ENCODE assay signal across 13 mouse cellular contexts in genomic region chr3:31082838-31083506, GRCm38 (mm10). TPM values are rescaled to one million over a fixed set of nuclear protein-coding genes. Genes with fewer than 3 reads are reported as not detected.
DNase-seq lines count a peak whose midpoint lies in the region; ATAC-seq and TF ChIP-seq lines count a peak whose summit lies in the region.
"Had no signal": no experiment of that assay in that cellular context is flagged by ENCODE, and none has a peak within 500 bp of the region (broad histone marks: within the 10 kb centered on the region; RNA-seq: fewer than 3 reads in every experiment).

No protein-coding gene starts in this region.

- H3K27ac ChIP-seq in hindbrain, embryonic 13.5 days: no peak overlapping the region
- no peak overlapping the region for H3K27ac ChIP-seq in hindbrain, postnatal 0 days
- H3K27ac ChIP-seq in CH12.LX (ENCODE audit: insufficient read depth, low read depth): no peak overlapping the region
- no peak overlapping the region for H3K27ac ChIP-seq in midbrain, embryonic 16.5 days (ENCODE audit: low read length)
- H3K27ac ChIP-seq: liver, embryonic 12.5 days had no signal

- dilution Hi-C loops in CH12.LX (cut with MboI; ENCODE audit: extremely low pct_ligation_motif_present, extremely low pct_unique_long_range_greater_than_20kb, low sequenced_read_pairs): no loop called here

- WGBS in hindbrain, embryonic 13.5 days: 95% methylated on average over 12 of the region's 13 CpGs
- 88% methylated on average over 11 of the region's 13 CpGs for WGBS in hindbrain, postnatal 0 days
- 89% methylated on average over 12 of the region's 13 CpGs for WGBS in midbrain, embryonic 16.5 days

- TF ChIP-seq POLR2A in CH12.LX (IDR thresholded peaks at IDR 0.05; ENCODE audit: low read depth, low read length): no peak

- H3K79me2 ChIP-seq in CH12.LX (replicated peaks; ENCODE audit: control insufficient read depth, extremely low read depth, insufficient read depth, poor library complexity, severe bottlenecking): no peaks in the 10 kb centered on the region

- H3K4me2 ChIP-seq in hindbrain, embryonic 13.5 days: no peak overlapping the region
- H3K4me2 ChIP-seq in hindbrain, postnatal 0 days (ENCODE audit: low read depth, low read length): no peak overlapping the region
- H3K4me2 ChIP-seq in CH12.LX (ENCODE audit: insufficient read depth, low read depth, poor library complexity, severe bottlenecking): 0 out of 2 replicates have a peak overlapping the region, but pooled peaks have one; percentile 75
- H3K4me2 ChIP-seq in midbrain, embryonic 16.5 days (ENCODE audit: low read length): no peak overlapping the region

- no peaks in the 10 kb centered on the region for H3K36me3 ChIP-seq in hindbrain, embryonic 13.5 days
- H3K36me3 ChIP-seq in hindbrain, postnatal 0 days (ENCODE audit: insufficient read depth, low read length): no peaks in the 10 kb centered on the region
- no peaks in the 10 kb centered on the region for H3K36me3 ChIP-seq in CH12.LX (replicated peaks in 1 of 2; ENCODE audit: control insufficient read depth in 1 of 2, insufficient read depth in 1 of 2, low read length in 1 of 2)
- no peaks in the 10 kb centered on the region for H3K36me3 ChIP-seq in midbrain, embryonic 16.5 days (ENCODE audit: control insufficient read depth, insufficient read depth, low read length)
- H3K36me3 ChIP-seq: liver, embryonic 12.5 days had no signal

- no peaks in the 10 kb centered on the region for H3K27me3 ChIP-seq in hindbrain, embryonic 13.5 days
- H3K27me3 ChIP-seq in hindbrain, postnatal 0 days (ENCODE audit: insufficient read depth, low read length): no peaks in the 10 kb centered on the region
- H3K27me3 ChIP-seq in CH12.LX (replicated peaks): peaks cover 2% of the 10 kb centered on the region
- H3K27me3 ChIP-seq in midbrain, embryonic 16.5 days (ENCODE audit: control insufficient read depth, insufficient read depth, low read depth, low read length): no peaks in the 10 kb centered on the region

- no peak for DNase-seq in hindbrain, postnatal 0 days (ENCODE audit: low spot score)
- no peak for DNase-seq in CH12.LX (ENCODE audit: extremely low read depth)
- peak; percentile 68 for DNase-seq in thymus, postnatal 25 days
- DNase-seq in layer of hippocampus, adult 18-20 months (ENCODE audit: low spot score in 2 of 2): no peak
- DNase-seq in B cell, adult 2 months: no peak
- DNase-seq: adrenal gland, adult 8-10 months; cerebellum, adult 8-10 months; gastrocnemius, postnatal 14 days; right cerebral cortex, postnatal 25 days had no signal

- in situ Hi-C loops in CH12.LX (cut with MboI; ENCODE audit: low pct_ligation_motif_present, low pct_unique_long_range_greater_than_20kb, low sequenced_read_pairs): no loop called here

- no peak for TF ChIP-seq EP300 in CH12.LX (IDR thresholded peaks at IDR 0.05; ENCODE audit: low read length)

- TF ChIP-seq CTCF in hindbrain, postnatal 0 days (IDR thresholded peaks at IDR 0.05; ENCODE audit: low read depth): no peak
- TF ChIP-seq CTCF in CH12.LX (conservative IDR thresholded peaks at IDR 0.05 in 1 of 2, IDR thresholded peaks at IDR 0.05 in 1 of 2; ENCODE audit: low read depth in 2 of 2, low read length in 2 of 2): no peak

- H3K4me1 ChIP-seq in hindbrain, embryonic 13.5 days (replicated peaks): peaks cover 9% of the 10 kb centered on the region; the same call in 1 of the 2 replicates
- H3K4me1 ChIP-seq in hindbrain, postnatal 0 days (ENCODE audit: insufficient read depth, low read length): peaks cover 8% of the 10 kb centered on the region; the same call in 1 of the 2 replicates
- H3K4me1 ChIP-seq in CH12.LX (ENCODE audit: control insufficient read depth in 1 of 2, insufficient read depth in 2 of 2): peaks cover 14 to 53% of the 10 kb centered on the region in 2 experiments
- H3K4me1 ChIP-seq in midbrain, embryonic 16.5 days (ENCODE audit: control insufficient read depth, insufficient read depth, low read length): peaks cover 4% of the 10 kb centered on the region; the same call in 1 of the 2 replicates

- no peak overlapping the region for H3K4me3 ChIP-seq in hindbrain, embryonic 13.5 days
- no peak overlapping the region for H3K4me3 ChIP-seq in hindbrain, postnatal 0 days (ENCODE audit: low read length)
- H3K4me3 ChIP-seq in CH12.LX (replicated peaks in 1 of 3; ENCODE audit: low read depth in 2 of 3, low read length in 2 of 3, poor library complexity in 1 of 3): no peak overlapping the region
- no peak overlapping the region for H3K4me3 ChIP-seq in midbrain, embryonic 16.5 days (ENCODE audit: low read depth, low read length)
- H3K4me3 ChIP-seq: liver, embryonic 12.5 days had no signal

- H3K9me3 ChIP-seq in hindbrain, embryonic 13.5 days: no peaks in the 10 kb centered on the region
- H3K9me3 ChIP-seq in hindbrain, postnatal 0 days (ENCODE audit: low read length): no peaks in the 10 kb centered on the region
- H3K9me3 ChIP-seq in CH12.LX (replicated peaks; ENCODE audit: low read length): no peaks in the 10 kb centered on the region
- H3K9me3 ChIP-seq in midbrain, embryonic 16.5 days (replicated peaks; ENCODE audit: control insufficient read depth, low read length, poor library complexity, severe bottlenecking): no peaks in the 10 kb centered on the region
- H3K9me3 ChIP-seq: liver, embryonic 12.5 days had no signal

- TF ChIP-seq RAD21 in CH12.LX (IDR thresholded peaks at IDR 0.05; ENCODE audit: low read depth, low read length): no peak

- ATAC-seq in hindbrain, embryonic 13.5 days (ENCODE audit: low FRiP score): 0 out of 2 replicates have a peak, but pooled peaks have one; percentile 9
- no peak for ATAC-seq in hindbrain, postnatal 0 days
- peak; percentile 64 for ATAC-seq in inflammation-experienced regulatory T-cells, adult 6 months
- ATAC-seq in midbrain, embryonic 16.5 days: no peak
- ATAC-seq: liver, embryonic 12.5 days had no signal

- H3K9ac ChIP-seq in hindbrain, embryonic 13.5 days: no peak overlapping the region
- no peak overlapping the region for H3K9ac ChIP-seq in hindbrain, postnatal 0 days (replicated peaks; ENCODE audit: low read length)
- no peak overlapping the region for H3K9ac ChIP-seq in CH12.LX (ENCODE audit: insufficient read depth, low read depth)
- H3K9ac ChIP-seq in midbrain, embryonic 16.5 days (ENCODE audit: low read depth, low read length): no peak overlapping the region
- H3K9ac ChIP-seq: liver, embryonic 12.5 days had no signal

TF ChIP-seq in CH12.LX, 34 proteins besides CTCF, POLR2A, EP300 and RAD21:
- TF ChIP-seq RCOR1 (conservative IDR thresholded peaks at IDR 0.05; ENCODE audit: low read depth, low read length): 0 out of 2 replicates have a peak, but pooled peaks have one; percentile 25
- TF ChIP-seq POLR2AphosphoS2 (IDR thresholded peaks at IDR 0.05; ENCODE audit: low read depth, low read length): no peak
- TF ChIP-seq MYC (IDR thresholded peaks at IDR 0.05; ENCODE audit: low read depth, low read length): no peak
- TF ChIP-seq UBTF (IDR thresholded peaks at IDR 0.05; ENCODE audit: low read depth, low read length): no peak
- no peak for TF ChIP-seq HCFC1 (IDR thresholded peaks at IDR 0.05; ENCODE audit: low read depth, low read length)
- no peak for TF ChIP-seq NELFE (IDR thresholded peaks at IDR 0.05; ENCODE audit: low read depth, low read length)
- TF ChIP-seq ZMIZ1 (IDR thresholded peaks at IDR 0.05; ENCODE audit: low read depth, low read length): no peak
- no peak for TF ChIP-seq ELF1 (IDR thresholded peaks at IDR 0.05; ENCODE audit: low read depth, low read length)
- 0 out of 2 replicates have a peak, but pooled peaks have one; percentile 17 for TF ChIP-seq CHD2 (IDR thresholded peaks at IDR 0.05; ENCODE audit: low read length)
- no peak for TF ChIP-seq MAFK (IDR thresholded peaks at IDR 0.05; ENCODE audit: insufficient replicate concordance, low read length)
- TF ChIP-seq ZNF384 (IDR thresholded peaks at IDR 0.05; ENCODE audit: low read depth, low read length): peak; percentile 45; the same call in 1 of the 2 replicates
- no peak for TF ChIP-seq MXI1 (IDR thresholded peaks at IDR 0.05; ENCODE audit: low read depth, low read length)
- no peak for TF ChIP-seq SMC3 (IDR thresholded peaks at IDR 0.05; ENCODE audit: low read depth, low read length)
- TF ChIP-seq SIN3A (IDR thresholded peaks at IDR 0.05; ENCODE audit: low read length): no peak
- TF ChIP-seq KAT2A (IDR thresholded peaks at IDR 0.05; ENCODE audit: insufficient replicate concordance, low read length): no peak

RNA-seq across cellular contexts. Expression of gene Skil, which starts 11.9 kb away (rescaled TPM):
- polyA plus RNA-seq in hindbrain, embryonic 13.5 days (2015; fragmentation: Nextera tagmentation; extraction: Ambion mirVana): 33.5 and 34.4 TPM in 2 replicates
- 36.4 and 38.9 TPM in 2 replicates for total RNA-seq in hindbrain, postnatal 0 days (2014; rRNA removed)
- polyA plus RNA-seq in hindbrain, postnatal 0 days (2015; fragmentation: Nextera tagmentation; extraction: Ambion mirVana): 23.9 and 25.1 TPM in 2 replicates
- 11.2 and 11.4 TPM in 2 replicates for total RNA-seq in CH12.LX (2012; rRNA removed)
- total RNA-seq in CH12.LX (2014; rRNA removed): 18.9 and 22.4 TPM in 2 replicates
- 11.0 and 11.1 TPM in 2 replicates for polyA plus RNA-seq in CH12.LX (2012; ENCODE audit: insufficient read length, low read depth)
- 10 to 100 TPM; 29.8 to 63.7 (median 62.7) TPM for polyA plus RNA-seq in inflammation-experienced regulatory T-cells, adult 6 months (2017; shearing (Covaris generic))
- total RNA-seq in layer of hippocampus, adult 18-20 months (2021): 10 to 100 TPM; 61.6 to 63.4 TPM
- polyA plus RNA-seq in midbrain, embryonic 16.5 days (2015; fragmentation: Nextera tagmentation; extraction: Ambion mirVana): 29.9 and 32.4 TPM in 2 replicates

Comparison
In these comparisons a context has a peak if more than half of its experiments do, and no peak if none do; other contexts are left out.
1. ATAC-seq: peak in hindbrain, embryonic 13.5 days (single experiment) and inflammation-experienced regulatory T-cells, adult 6 months (single experiment); none in hindbrain, postnatal 0 days (single experiment) and midbrain, embryonic 16.5 days (single experiment).